Mouse (Mus musculus): ENCODE data around the gene Gm9964.

The Gm9964 gene

DNA sequence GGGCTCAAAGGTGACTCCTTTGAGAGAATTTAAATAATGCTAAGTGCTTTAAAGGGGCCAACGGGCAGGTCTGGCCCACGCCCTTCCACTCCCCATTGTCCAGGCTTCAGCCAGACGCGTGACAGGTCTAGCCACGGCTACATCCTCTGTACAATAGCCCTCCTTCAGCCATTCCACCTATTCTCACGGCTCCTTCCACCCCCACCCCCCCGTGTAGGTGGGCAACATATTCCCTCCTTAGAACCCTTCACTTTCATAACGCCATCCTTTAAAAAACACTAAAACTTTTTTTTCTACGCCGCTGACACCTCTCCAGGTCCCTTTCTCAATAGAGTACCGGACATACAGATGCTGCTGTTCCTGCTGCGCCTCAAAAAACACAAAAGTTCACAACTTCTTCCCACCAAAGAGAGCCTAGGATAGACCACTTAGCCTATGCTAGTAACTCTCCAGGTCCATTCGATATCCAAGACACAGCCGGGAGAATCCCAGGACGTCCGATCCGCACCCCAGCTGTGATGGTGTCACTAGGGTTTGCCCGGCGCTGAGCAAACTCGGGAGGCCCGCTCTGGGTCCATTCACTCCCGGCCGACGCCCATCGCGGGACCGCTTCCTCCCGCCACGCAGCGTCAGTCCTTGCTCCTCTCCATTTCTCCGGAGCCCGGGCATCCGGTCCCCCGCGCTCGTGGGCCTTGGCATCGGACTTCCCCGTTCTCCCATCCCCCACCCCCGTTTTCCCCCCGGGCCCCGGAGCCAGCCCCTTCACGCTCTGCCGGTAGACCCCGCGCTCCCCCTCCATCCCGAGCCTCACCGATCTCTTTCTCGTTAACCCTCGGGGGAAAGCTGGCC, 42.9 kb downstream of the Gm9964 start:
- no peak for DNase-seq (ENCODE audit: low read depth, low spot score)

GRCm38 (mm10) chr11:79252881-79253541, 43.7 kb downstream of the Gm9964 start:
- no peak for DNase-seq (ENCODE audit: low read depth, low spot score)

Data from WW6 (cell line).